Comparison of ENCODE assay signal across 16 mouse cellular contexts in genomic region chr3:132428148-132428547, GRCm38 (mm10).
DNase-seq lines count a peak whose midpoint lies in the region; ATAC-seq and TF ChIP-seq lines count a peak whose summit lies in the region.
"Had no signal": no experiment of that assay in that cellular context is flagged by ENCODE, and none has a peak within 500 bp of the region (broad histone marks: within the 10 kb centered on the region; RNA-seq: fewer than 3 reads in every experiment).

No protein-coding gene starts in this region.

- TF ChIP-seq CTCF in lung, embryonic 14.5 days (IDR thresholded peaks at IDR 0.05; ENCODE audit: low read depth) = no peak
- no peak for TF ChIP-seq CTCF in lung, adult 2 months (IDR thresholded peaks at IDR 0.05; ENCODE audit: insufficient read depth, low read length)

- no peak overlapping the region for H3K9ac ChIP-seq in lung, embryonic 14.5 days
- no peak overlapping the region for H3K9ac ChIP-seq in limb, embryonic 11.5 days (ENCODE audit: low read length)
- H3K9ac ChIP-seq: forebrain, embryonic 15.5 days; heart, embryonic 15.5 days; hindbrain, embryonic 13.5 days had no signal

- peak; percentile 57; the same call in 1 of the 2 replicates for ATAC-seq in frontal cortex, adult (ENCODE audit: low TSS enrichment)
- peak; percentile 64 for ATAC-seq in lung, embryonic 14.5 days (ENCODE audit: insufficient read depth)
- ATAC-seq in limb, embryonic 11.5 days (ENCODE audit: insufficient number of reproducible peaks, low FRiP score, low TSS enrichment, low read depth) = no peak
- ATAC-seq: forebrain, embryonic 15.5 days had no signal

- H3K4me2 ChIP-seq in lung, embryonic 14.5 days = peak overlapping the region; percentile 16; the same call in 1 of the 2 replicates
- H3K4me2 ChIP-seq in limb, embryonic 11.5 days (ENCODE audit: low read depth, severe bottlenecking) = peak overlapping the region; percentile 22; the same call in 1 of the 2 replicates
- H3K4me2 ChIP-seq: forebrain, embryonic 15.5 days; heart, embryonic 15.5 days; hindbrain, embryonic 13.5 days had no signal

- 0 out of 2 replicates have a peak, but pooled peaks cover 3% of the 10 kb centered on the region for H3K4me1 ChIP-seq in lung, embryonic 14.5 days (ENCODE audit: insufficient read depth)
- no peaks in the 10 kb centered on the region for H3K4me1 ChIP-seq in lung, adult 2 months (ENCODE audit: control insufficient read depth, insufficient read depth, low read length)
- H3K4me1 ChIP-seq in limb, embryonic 11.5 days (ENCODE audit: control insufficient read depth, insufficient read depth, low read length) = peaks cover 13% of the 10 kb centered on the region
- H3K4me1 ChIP-seq: forebrain, embryonic 15.5 days; heart, embryonic 15.5 days; hindbrain, embryonic 13.5 days; midbrain, embryonic 10.5 days had no signal

- no peak overlapping the region for H3K4me3 ChIP-seq in lung, embryonic 14.5 days (ENCODE audit: low read depth, low read length)
- no peak overlapping the region for H3K4me3 ChIP-seq in lung, adult 2 months (replicated peaks; ENCODE audit: extremely low read depth, low read depth, low read length)
- H3K4me3 ChIP-seq in limb, embryonic 11.5 days (ENCODE audit: low read depth, low read length) = no peak overlapping the region
- H3K4me3 ChIP-seq: forebrain, embryonic 15.5 days; heart, embryonic 15.5 days; hindbrain, embryonic 13.5 days; midbrain, embryonic 10.5 days; myocyte had no signal

- WGBS in lung, embryonic 14.5 days = 36% methylated on average over 17 of the region's 17 CpGs
- WGBS in lung, adult 2 months = 36% methylated on average over 17 of the region's 17 CpGs
- 40% methylated on average over 17 of the region's 17 CpGs for WGBS in limb, embryonic 11.5 days

- no peak for DNase-seq in frontal cortex, postnatal 10 days (ENCODE audit: low spot score in 2 of 2)
- DNase-seq in lung, embryonic 14.5 days = peak; percentile 66
- DNase-seq in lung, adult 2 months = no peak
- DNase-seq in adrenal gland, postnatal 36 days = peak; percentile 12 to 23
- peak; percentile 28 for DNase-seq in limb, embryonic 11.5 days (ENCODE audit: low spot score)
- no peak for DNase-seq in thymus, postnatal 4 days
- DNase-seq in retina, embryonic 14.5 days (ENCODE audit: low spot score) = no peak
- DNase-seq: cerebellum, adult 9-10 months; embryo, embryonic 11 days; gastrocnemius, postnatal 36 days had no signal

- no peak for TF ChIP-seq POLR2A in lung, adult 2 months (IDR thresholded peaks at IDR 0.05; ENCODE audit: borderline replicate concordance, extremely low read depth, low read depth, low read length)

- no peaks in the 10 kb centered on the region for H3K9me3 ChIP-seq in lung, embryonic 14.5 days (ENCODE audit: low read depth, low read length)
- no peaks in the 10 kb centered on the region for H3K9me3 ChIP-seq in limb, embryonic 11.5 days (ENCODE audit: control insufficient read depth, low read length)
- H3K9me3 ChIP-seq: forebrain, embryonic 15.5 days; heart, embryonic 15.5 days; hindbrain, embryonic 13.5 days; midbrain, embryonic 10.5 days had no signal

- no peaks in the 10 kb centered on the region for H3K27me3 ChIP-seq in lung, embryonic 14.5 days (ENCODE audit: insufficient read depth, low read length)
- no peaks in the 10 kb centered on the region for H3K27me3 ChIP-seq in limb, embryonic 11.5 days (ENCODE audit: control insufficient read depth, insufficient read depth, low read length)
- H3K27me3 ChIP-seq: forebrain, embryonic 15.5 days; heart, embryonic 15.5 days; hindbrain, embryonic 13.5 days had no signal

- no peaks in the 10 kb centered on the region for H3K36me3 ChIP-seq in lung, embryonic 14.5 days (ENCODE audit: insufficient read depth)
- H3K36me3 ChIP-seq in limb, embryonic 11.5 days (ENCODE audit: control insufficient read depth, insufficient read depth, low read length) = no peaks in the 10 kb centered on the region
- H3K36me3 ChIP-seq: forebrain, embryonic 15.5 days; heart, embryonic 15.5 days; hindbrain, embryonic 13.5 days; midbrain, embryonic 10.5 days had no signal

- H3K27ac ChIP-seq in lung, embryonic 14.5 days (ENCODE audit: low read depth) = no peak overlapping the region
- H3K27ac ChIP-seq in limb, embryonic 11.5 days (replicated peaks; ENCODE audit: low read depth, low read length) = no peak overlapping the region
- H3K27ac ChIP-seq: forebrain, embryonic 15.5 days; heart, embryonic 15.5 days; hindbrain, embryonic 13.5 days; midbrain, embryonic 10.5 days had no signal

Comparison
In these comparisons a context has a peak if more than half of its experiments do, and no peak if none do; other contexts are left out.
1. DNase-seq: peak in lung, embryonic 14.5 days (single experiment), adrenal gland, postnatal 36 days (2 of 2) and limb, embryonic 11.5 days (single experiment); none in frontal cortex, postnatal 10 days (0 of 2), lung, adult 2 months (single experiment), thymus, postnatal 4 days (single experiment) and retina, embryonic 14.5 days (single experiment).